Mouse (Mus musculus) ES-E14 (cell line): ENCODE results near the gene Zfp605.
"Not testable (repeated sequence)": the region's sequence is repeated elsewhere in the genome, so short reads cannot be mapped to it uniquely, and the experiment has no call there.

Experiments
- CHD2 ChIP-seq: IDR thresholded peaks from 2 replicates; pipeline ENCODE4 v1.6.1; 2014; ENCODE audit warnings: mild to moderate bottlenecking, low read depth, low read length, inconsistent platforms
- HCFC1 ChIP-seq: IDR thresholded peaks from 2 replicates; pipeline ENCODE4 v1.6.1; 2012; ENCODE audit warnings: low read length, inconsistent platforms, borderline replicate concordance; ENCODE audit not compliant: insufficient read depth
- MAFK ChIP-seq: IDR thresholded peaks from 2 replicates; pipeline ENCODE4 v1.6.1; 2014; ENCODE audit warnings: mild to moderate bottlenecking, low read depth, low read length, inconsistent platforms; ENCODE audit not compliant: insufficient read depth
- ZC3H11A ChIP-seq: IDR thresholded peaks from 2 replicates; pipeline ENCODE4 v1.6.1; 2012; ENCODE audit warnings: low read depth, mild to moderate bottlenecking, inconsistent platforms, low read length, borderline replicate concordance
- ZNF384 ChIP-seq: IDR thresholded peaks from 2 replicates; pipeline ENCODE4 v1.6.1; 2012; ENCODE audit warnings: low read depth, low read length, inconsistent platforms

DNA sequence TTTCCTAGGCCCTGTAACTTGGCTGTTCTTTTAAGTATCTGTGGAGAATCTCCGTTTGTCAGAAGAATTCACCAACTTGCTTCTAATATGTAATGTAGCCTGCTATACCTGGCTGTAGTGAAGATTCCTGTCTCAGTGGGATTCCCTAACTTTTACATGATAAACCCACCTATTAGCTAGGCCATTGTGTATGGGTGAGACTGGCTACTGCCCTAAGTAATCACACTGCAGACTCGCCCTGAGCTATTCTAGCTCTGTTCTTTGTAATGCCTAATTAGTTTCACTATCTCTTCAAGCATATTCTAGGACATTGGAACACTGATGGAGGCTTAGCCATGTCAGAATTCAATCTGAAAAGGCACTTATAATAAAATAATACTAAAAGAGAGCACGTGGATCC, 12.5 kb downstream of the Zfp605 start:
- not testable (repeated sequence) for TF ChIP-seq ZC3H11A, ZNF384, CHD2, HCFC1, MAFK
